Mouse (Mus musculus): ENCODE results near the gene Icam4.

- TF ChIP-seq CTCF (conservative IDR thresholded peaks at IDR 0.05; ENCODE audit: low read length) (no peak), NANOG (IDR thresholded peaks at IDR 0.05; ENCODE audit: borderline replicate concordance, low read length) (no peak), POU5F1 (IDR thresholded peaks at IDR 0.05; ENCODE audit: borderline replicate concordance, low read length) (no peak)
These were observed 46.5 kb downstream of the Icam4 start for GRCm38 (mm10) chr9:21075625-21076024.

All from E14TG2a.4 (cell line).